Mouse (Mus musculus) stomach, postnatal 0 days (tissue): ENCODE data around the gene Ppfibp1. TPM values are rescaled to one million over a fixed set of nuclear protein-coding genes. Genes with fewer than 3 reads are reported as not detected.

Experiments used
- ATAC-seq: fragments of 200-750 bp; cut with Nextera tagmentation; 2 replicates; pipeline ENCODE4 v1.8.0; 2017; ENCODE audit not compliant: low FRiP score, low TSS enrichment
- DNase-seq: peaks from one replicate; pipeline ENCODE4 v3.0.0-alpha.2; 2016; ENCODE audit warnings: low spot score
- H3K27ac ChIP-seq: fragments of 300-500 bp; sonication (generic); replicated peaks from 2 replicates; pipeline ENCODE4 v1.5.1; 2014; ENCODE audit warnings: mild to moderate bottlenecking, control low read depth
- H3K27me3 ChIP-seq: fragments of 300-500 bp; sonication (generic); 2 replicates; pipeline ENCODE4 v1.6.1; 2014; ENCODE audit warnings: low read length; ENCODE audit not compliant: control insufficient read depth, insufficient read depth
- H3K36me3 ChIP-seq: fragments of 300-500 bp; sonication (generic); 2 replicates; pipeline ENCODE4 v1.6.1; 2014; ENCODE audit warnings: low read length, mixed read lengths; ENCODE audit not compliant: control insufficient read depth, insufficient read depth
- H3K4me1 ChIP-seq: fragments of 300-500 bp; sonication (generic); replicated peaks from 2 replicates; pipeline ENCODE4 v1.6.1; 2014; ENCODE audit warnings: antibody characterized with exemption; ENCODE audit not compliant: control insufficient read depth, insufficient read depth
- H3K4me2 ChIP-seq: fragments of 300-500 bp; sonication (generic); replicated peaks from 2 replicates; pipeline ENCODE4 v1.6.1; 2014; ENCODE audit warnings: low read depth, mild to moderate bottlenecking, control low read depth, moderate library complexity
- H3K4me3 ChIP-seq: fragments of 300-500 bp; sonication (generic); 2 replicates; pipeline ENCODE4 v1.5.1; 2014; ENCODE audit warnings: low read depth, low read length, control low read depth
- H3K9ac ChIP-seq: fragments of 300-500 bp; sonication (generic); 2 replicates; pipeline ENCODE4 v1.6.1; 2014; ENCODE audit warnings: mild to moderate bottlenecking, low read length, control low read depth, mixed read lengths
- H3K9me3 ChIP-seq: fragments of 300-500 bp; sonication (generic); 2 replicates; pipeline ENCODE4 v1.6.1; 2016; ENCODE audit warnings: low read length; ENCODE audit not compliant: control insufficient read depth
- CTCF ChIP-seq: IDR thresholded peaks from 2 replicates; pipeline ENCODE4 v1.5.1; 2016; ENCODE audit warnings: antibody characterized with exemption, low read depth, mild to moderate bottlenecking, moderate library complexity
- EP300 ChIP-seq: optimal IDR thresholded peaks from 2 replicates; pipeline ENCODE3; 2016; ENCODE audit warnings: antibody characterized with exemption
- WGBS: fragments of 180-500 bp; shearing (Covaris S2); extraction: QIAGEN DNeasy Blood & Tissue Kit; methylation state at CpG from one replicate; pipeline ENCODE4 v1.1.7; 2014; 5-methylcytosine and 5-hydroxymethylcytosine counted together
- polyA plus RNA-seq: library from polyadenylated mRNA; unstranded; fragments of >200 nt; fragmentation: Nextera tagmentation; extraction: Ambion mirVana; gene quantifications from 2 replicates; pipeline ENCODE4 v1.2.1, GENCODE M21; 2015

Gene Ppfibp1
- polyA plus RNA-seq, 1 experiment from 2014 or later: 29.8 TPM

- no peak for ATAC-seq
Measured at GRCm38 (mm10) chr6:146984569-146984968, 96.3 kb downstream of the Ppfibp1 start.

DNA sequence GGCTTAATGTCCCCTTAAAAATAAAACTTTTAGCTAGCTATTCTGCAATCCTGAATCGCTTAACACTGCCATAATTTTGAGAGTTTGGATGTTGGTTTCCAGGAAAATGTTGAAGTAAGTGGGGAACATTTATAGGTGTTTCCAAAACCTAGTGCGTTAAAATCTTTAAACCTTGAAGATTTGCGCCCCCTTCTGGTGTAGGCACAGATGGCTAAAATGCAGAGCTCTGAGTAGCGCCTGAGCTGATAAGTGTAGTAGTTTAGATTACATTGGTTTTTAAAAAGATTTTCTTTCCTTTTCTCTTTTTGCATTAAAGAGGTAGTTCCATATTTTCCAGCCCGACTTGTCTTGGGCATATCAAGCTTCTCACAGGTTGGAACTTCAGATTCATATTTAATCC is 105.9 kb downstream of the Ppfibp1 start:
- peak; percentile 85 for TF ChIP-seq CTCF
- TF ChIP-seq EP300: no peak
- H3K27ac ChIP-seq: no peak overlapping the region
- no peak overlapping the region for H3K9ac ChIP-seq
- H3K27me3 ChIP-seq: no peaks in the 10 kb centered on the region
- H3K4me3 ChIP-seq: no peak overlapping the region
- 33% methylated on average over 5 of the region's 5 CpGs for WGBS
- DNase-seq (peak; percentile 60), ATAC-seq (no peak)
- H3K4me1 ChIP-seq: no peaks in the 10 kb centered on the region
- no peaks in the 10 kb centered on the region for H3K9me3 ChIP-seq
- H3K4me2 ChIP-seq: no peak overlapping the region
- H3K36me3 ChIP-seq: peaks cover 11% of the 10 kb centered on the region

More at GRCm38 (mm10) chr6:146984569-146984968, 96.3 kb downstream of the Ppfibp1 start:
- no peaks in the 10 kb centered on the region for H3K4me1 ChIP-seq
- no peak overlapping the region for H3K4me2 ChIP-seq
- H3K27me3 ChIP-seq: no peaks in the 10 kb centered on the region
- no peak overlapping the region for H3K9ac ChIP-seq
- H3K27ac ChIP-seq: no peak overlapping the region
- H3K9me3 ChIP-seq: no peaks in the 10 kb centered on the region
- no peak overlapping the region for H3K4me3 ChIP-seq
- WGBS: 51% methylated on average over 3 of the region's 3 CpGs
- TF ChIP-seq CTCF: no peak
- TF ChIP-seq EP300: no peak
- no peaks in the 10 kb centered on the region for H3K36me3 ChIP-seq
- no peak for DNase-seq

DNA sequence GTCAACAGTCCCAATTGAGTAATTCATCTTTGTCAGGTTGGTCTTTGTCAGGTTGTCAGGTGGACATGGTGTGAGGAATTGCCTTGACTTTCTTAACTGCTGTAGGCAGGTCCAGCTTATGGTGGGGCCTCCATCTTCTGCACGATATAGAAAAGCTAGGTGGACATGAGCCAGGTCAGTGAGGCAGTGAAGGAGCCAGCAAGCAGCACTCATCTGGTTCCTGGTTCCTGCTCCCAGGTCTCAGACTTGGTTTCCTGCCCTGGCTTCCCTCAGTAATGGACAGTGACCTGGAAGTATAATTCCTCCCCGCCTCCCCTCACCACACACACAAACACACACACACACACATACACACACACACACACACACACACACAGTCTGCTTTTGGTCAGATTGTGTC is 107.1 kb downstream of the Ppfibp1 start:
- no peak overlapping the region for H3K4me3 ChIP-seq
- 81% methylated on average over 2 of the region's 2 CpGs for WGBS
- no peak for TF ChIP-seq EP300
- TF ChIP-seq CTCF: no peak
- DNase-seq: no peak
- no peak overlapping the region for H3K27ac ChIP-seq
- no peak for ATAC-seq
- no peaks in the 10 kb centered on the region for H3K27me3 ChIP-seq
- H3K36me3 ChIP-seq: peaks cover 11% of the 10 kb centered on the region
- H3K9ac ChIP-seq: no peak overlapping the region
- H3K4me2 ChIP-seq: no peak overlapping the region
- H3K9me3 ChIP-seq: no peaks in the 10 kb centered on the region
- no peaks in the 10 kb centered on the region for H3K4me1 ChIP-seq

GRCm38 (mm10) chr6:146995878-146996277 is 107.6 kb downstream of the Ppfibp1 start:
- Histone ChIP-seq H3K4me3 (no peak overlapping the region), H3K9ac (no peak overlapping the region), H3K9me3 (no peaks in the 10 kb centered on the region), H3K4me1 (no peaks in the 10 kb centered on the region), H3K27me3 (no peaks in the 10 kb centered on the region), H3K4me2 (no peak overlapping the region), H3K27ac (no peak overlapping the region), H3K36me3 (peaks cover 13% of the 10 kb centered on the region)
- no peak for ATAC-seq
- 88% methylated on average over 6 of the region's 6 CpGs for WGBS
- no peak for TF ChIP-seq EP300
- no peak for TF ChIP-seq CTCF
- DNase-seq: no peak

- Histone ChIP-seq H3K9ac (no peak overlapping the region), H3K9me3 (no peaks in the 10 kb centered on the region), H3K4me1 (no peaks in the 10 kb centered on the region), H3K36me3 (peaks cover 18% of the 10 kb centered on the region), H3K4me2 (no peak overlapping the region), H3K4me3 (no peak overlapping the region), H3K27ac (no peak overlapping the region), H3K27me3 (no peaks in the 10 kb centered on the region)
- DNase-seq (no peak), ATAC-seq (no peak)
- WGBS: 55% methylated on average over 6 of the region's 6 CpGs
- TF ChIP-seq CTCF: no peak
- TF ChIP-seq EP300: no peak
Measured at GRCm38 (mm10) chr6:146997006-146997405, 108.7 kb downstream of the Ppfibp1 start.

GRCm38 (mm10) chr6:146998710-146999109 is 110.4 kb downstream of the Ppfibp1 start:
- WGBS: 85% methylated on average over 4 of the region's 4 CpGs
- H3K36me3 ChIP-seq: peaks cover 18% of the 10 kb centered on the region
- H3K4me1 ChIP-seq: no peaks in the 10 kb centered on the region
- H3K4me3 ChIP-seq: no peak overlapping the region
- H3K4me2 ChIP-seq: no peak overlapping the region
- H3K9me3 ChIP-seq: no peaks in the 10 kb centered on the region
- no peaks in the 10 kb centered on the region for H3K27me3 ChIP-seq
- H3K27ac ChIP-seq: no peak overlapping the region
- TF ChIP-seq CTCF (no peak), EP300 (no peak)
- ATAC-seq: no peak
- H3K9ac ChIP-seq: no peak overlapping the region
- DNase-seq: no peak
